Mouse (Mus musculus) myocyte (in vitro differentiated cells): Measurements from ENCODE around the gene Med6. TPM values are rescaled to one million over a fixed set of nuclear protein-coding genes. Genes with fewer than 3 reads are reported as not detected.

Experiments used
- H3K27me3 ChIP-seq: one replicate; pipeline ENCODE4 v1.6.1; 2011; ENCODE audit not compliant: control insufficient read depth, insufficient read depth, insufficient read length
- H3K36me3 ChIP-seq: one replicate; pipeline ENCODE4 v1.6.1; 2011; ENCODE audit not compliant: control insufficient read depth, insufficient read depth
- H3K4me2 ChIP-seq: one replicate; pipeline ENCODE4 v1.6.1; 2011; ENCODE audit warnings: low read depth, control low read depth
- H3K4me3 ChIP-seq: one replicate; pipeline ENCODE4 v1.5.1; 2011; ENCODE audit warnings: mild to moderate bottlenecking, control low read depth, moderate library complexity
- H3K79me2 ChIP-seq: one replicate; pipeline ENCODE4 v1.6.1; 2011; ENCODE audit not compliant: control insufficient read depth, insufficient read depth
- H3ac ChIP-seq: one replicate; pipeline ENCODE4 v1.6.1; 2011; ENCODE audit not compliant: control insufficient read depth, insufficient read length
- CEBPB ChIP-seq: IDR thresholded peaks from 2 replicates; pipeline ENCODE4 v1.6.1; 2011; ENCODE audit warnings: mild to moderate bottlenecking, moderate library complexity; ENCODE audit not compliant: poor library complexity, insufficient read depth, severe bottlenecking
- E2F4 ChIP-seq: IDR thresholded peaks from one replicate; pipeline ENCODE4 v1.6.1; 2011; ENCODE audit warnings: mild to moderate bottlenecking, control low read depth, moderate library complexity; ENCODE audit not compliant: insufficient read depth
- MAX ChIP-seq: IDR thresholded peaks from one replicate; pipeline ENCODE4 v1.6.1; 2011; ENCODE audit warnings: low read depth, mild to moderate bottlenecking, control low read depth
- MYOD1 ChIP-seq, 3 experiments: IDR thresholded peaks; one replicate each; pipeline ENCODE4 v1.6.1; 2011; ENCODE audit warnings: control low read depth in 2 of 3, low read depth in 2 of 3, mild to moderate bottlenecking in 2 of 3, moderate library complexity in 1 of 3; ENCODE audit not compliant: insufficient read length in 2 of 3, control insufficient read depth in 1 of 3
- MYOG ChIP-seq, 3 experiments: IDR thresholded peaks; one replicate each; pipeline ENCODE4 v1.6.1; 2011; ENCODE audit warnings: control low read depth in 2 of 3, low read depth in 2 of 3, mild to moderate bottlenecking in 2 of 3; ENCODE audit not compliant: insufficient read length in 2 of 3, control insufficient read depth in 1 of 3, insufficient read depth in 1 of 3
- POLR2A ChIP-seq: IDR thresholded peaks from one replicate; pipeline ENCODE4 v1.6.1; 2011; ENCODE audit warnings: low read depth, mild to moderate bottlenecking, control low read depth, moderate library complexity; ENCODE audit not compliant: insufficient read length
- POLR2AphosphoS2 ChIP-seq: IDR thresholded peaks from one replicate; pipeline ENCODE4 v1.6.1; 2011; ENCODE audit warnings: low read depth, control low read depth; ENCODE audit not compliant: insufficient read length
- REST ChIP-seq: IDR thresholded peaks from one replicate; pipeline ENCODE4 v1.6.1; 2011; ENCODE audit warnings: mild to moderate bottlenecking, control low read depth, moderate library complexity; ENCODE audit not compliant: insufficient read depth, insufficient read length
- SRF ChIP-seq: IDR thresholded peaks from one replicate; pipeline ENCODE4 v1.6.1; 2011; ENCODE audit warnings: low read depth; ENCODE audit not compliant: control insufficient read depth, insufficient read length
- TCF12 ChIP-seq: IDR thresholded peaks from one replicate; pipeline ENCODE4 v1.6.1; 2011; ENCODE audit warnings: mild to moderate bottlenecking, control low read depth; ENCODE audit not compliant: poor library complexity, insufficient read depth, severe bottlenecking
- TCF3 ChIP-seq: IDR thresholded peaks from one replicate; pipeline ENCODE4 v1.6.1; 2011; ENCODE audit warnings: low read depth, control low read depth; ENCODE audit not compliant: insufficient read length
- USF1 ChIP-seq: IDR thresholded peaks from one replicate; pipeline ENCODE4 v1.6.1; 2011; ENCODE audit warnings: low read depth, mild to moderate bottlenecking, control low read depth, moderate library complexity
- polyA plus RNA-seq: library from polyadenylated mRNA; unstranded; fragments of >200 nt; fragmentation: generic; extraction: Trizol; gene quantifications from one replicate; pipeline ENCODE4 v1.2.1, GENCODE M21; 2012; ENCODE audit warnings: missing spikeins

Med6 gene
- polyA plus RNA-seq, 1 experiment: 25.9 TPM

DNA sequence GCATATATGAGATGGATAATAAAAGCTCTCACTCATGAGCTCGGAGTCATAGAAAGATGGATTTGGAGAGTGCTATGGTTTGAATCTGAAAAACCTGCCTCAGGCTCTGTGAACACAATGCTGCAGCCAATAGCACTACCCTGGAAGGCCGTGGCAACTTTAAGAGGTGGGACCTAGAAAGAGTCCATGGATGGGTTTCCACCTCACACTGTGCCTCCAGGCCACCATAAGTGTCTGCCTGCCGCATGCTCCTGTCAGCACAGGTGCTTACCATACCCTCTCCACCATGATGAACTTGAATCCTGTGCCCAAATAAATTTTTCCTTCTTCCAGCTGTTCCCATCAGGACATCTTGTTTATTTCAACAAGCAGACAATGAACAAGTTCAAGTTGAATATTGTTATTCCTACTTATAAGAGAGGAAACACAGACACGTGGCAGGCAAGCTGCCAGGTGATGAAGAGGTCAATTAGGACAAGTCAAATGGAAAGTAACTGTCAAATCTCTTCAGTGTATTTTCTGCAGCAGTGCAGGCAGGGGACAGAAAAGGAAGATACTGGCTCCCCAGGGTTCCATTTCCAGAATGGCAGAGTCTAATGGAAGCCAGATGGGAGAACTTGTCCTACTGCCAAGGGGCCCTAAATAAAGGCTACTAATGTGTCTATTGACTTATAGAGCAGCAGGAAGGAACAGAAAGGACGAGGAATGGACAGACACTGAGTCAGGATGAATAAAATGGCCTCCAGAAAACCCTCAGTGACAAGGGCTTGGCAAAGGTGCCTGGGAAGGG lies 10.4 kb upstream of the Med6 start:
- H3K79me2 ChIP-seq: no peaks in the 10 kb centered on the region
- no peak overlapping the region for H3ac ChIP-seq
- no peaks in the 10 kb centered on the region for H3K36me3 ChIP-seq
- no peak for TF ChIP-seq USF1
- no peak for TF ChIP-seq MYOG (IDR thresholded peaks at IDR 0.05; ENCODE audit: control insufficient read depth in 1 of 3, insufficient read depth in 1 of 3, insufficient read length in 2 of 3, low read depth in 2 of 3)
- no peak for TF ChIP-seq SRF
- TF ChIP-seq CEBPB: no peak
- TF ChIP-seq TCF3: no peak
- TF ChIP-seq MYOD1 (IDR thresholded peaks at IDR 0.05; ENCODE audit: control insufficient read depth in 1 of 3, insufficient read length in 2 of 3, low read depth in 2 of 3): no peak
- no peak for TF ChIP-seq E2F4
- no peak for TF ChIP-seq POLR2A
- TF ChIP-seq TCF12: no peak
- no peak for TF ChIP-seq MAX
- no peak for TF ChIP-seq REST
- TF ChIP-seq POLR2AphosphoS2: no peak
- no peak overlapping the region for H3K4me3 ChIP-seq
- no peaks in the 10 kb centered on the region for H3K27me3 ChIP-seq
- H3K4me2 ChIP-seq: no peak overlapping the region

DNA sequence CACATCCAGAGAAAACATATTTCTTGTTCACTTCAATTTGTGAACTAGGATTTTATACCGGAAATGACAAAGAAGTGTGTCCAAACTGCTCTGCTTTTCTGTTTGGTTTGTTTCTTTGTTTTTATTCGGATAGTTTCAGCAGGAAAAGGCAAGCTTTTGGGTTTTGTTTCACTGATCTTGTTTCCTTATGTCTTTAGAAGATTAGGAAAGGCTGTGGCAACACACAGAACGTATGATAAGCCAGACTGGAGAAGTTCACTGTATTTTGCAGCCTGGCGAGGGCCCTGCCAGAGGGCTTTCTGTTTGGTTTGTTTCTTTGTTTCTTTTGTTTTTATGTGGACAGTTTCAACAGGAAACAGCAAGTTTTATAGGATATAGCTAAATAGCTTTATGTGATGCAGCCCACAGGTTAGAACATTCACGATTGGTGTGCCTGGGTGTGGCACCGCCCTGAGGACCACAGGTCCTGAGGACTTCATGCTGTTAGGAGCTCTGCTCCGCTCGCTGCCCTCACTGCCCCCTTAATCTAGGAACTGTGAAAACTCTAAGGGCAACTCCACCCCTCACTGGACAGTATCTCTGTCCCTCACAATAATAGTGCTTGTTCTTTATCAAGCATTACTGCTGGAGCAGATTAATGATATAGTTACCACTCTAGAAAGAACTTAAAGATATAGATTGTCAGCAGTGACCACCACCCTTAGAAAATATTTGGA lies 1.9 kb upstream of the Med6 start:
- H3K79me2 ChIP-seq: peaks cover 29% of the 10 kb centered on the region
- no peak overlapping the region for H3K4me2 ChIP-seq
- no peak overlapping the region for H3ac ChIP-seq
- no peaks in the 10 kb centered on the region for H3K27me3 ChIP-seq
- TF ChIP-seq MAX (no peak), MYOG (IDR thresholded peaks at IDR 0.05; ENCODE audit: control insufficient read depth in 1 of 3, insufficient read depth in 1 of 3, insufficient read length in 2 of 3, low read depth in 2 of 3) (no peak), TCF12 (no peak), CEBPB (no peak), POLR2A (no peak), TCF3 (no peak), MYOD1 (IDR thresholded peaks at IDR 0.05; ENCODE audit: control insufficient read depth in 1 of 3, insufficient read length in 2 of 3, low read depth in 2 of 3) (no peak), REST (no peak), SRF (no peak), POLR2AphosphoS2 (no peak), USF1 (no peak)
- no peaks in the 10 kb centered on the region for H3K36me3 ChIP-seq
- H3K4me3 ChIP-seq: no peak overlapping the region

DNA sequence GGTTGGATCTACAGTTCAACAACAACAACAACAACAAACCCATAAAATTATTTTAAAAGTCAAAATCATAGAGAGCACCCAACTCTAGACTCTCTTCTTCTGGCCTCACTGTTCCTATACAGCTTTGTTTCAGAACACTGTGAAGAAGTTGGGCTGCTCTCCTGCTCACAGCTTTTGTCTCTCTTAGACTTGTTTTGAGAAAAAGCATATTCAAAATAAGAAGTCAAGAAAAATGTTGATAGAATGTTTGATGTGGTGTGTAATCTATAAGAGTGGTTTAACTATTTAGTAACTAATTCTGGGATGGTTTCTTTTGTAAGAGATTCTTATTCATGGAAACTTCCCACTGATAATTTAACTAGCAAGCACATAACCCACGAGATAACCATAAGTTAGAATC lies 26.4 kb downstream of the Med6 start, which contains the start of gene Adam21:
Gene Adam21, minus strand, starts transcription at position 101 of the 400 bp plus-strand sequence.
- H3K27me3 ChIP-seq: no peaks in the 10 kb centered on the region
- no peaks in the 10 kb centered on the region for H3K79me2 ChIP-seq
- H3ac ChIP-seq: no peak within 1 kb of the TSS
- peaks cover 1% of the 10 kb centered on the region for H3K36me3 ChIP-seq
- no peak within 1 kb of the TSS for H3K4me3 ChIP-seq
- H3K4me2 ChIP-seq: no peak within 1 kb of the TSS
- no peak for TF ChIP-seq CEBPB
- TF ChIP-seq USF1: no peak
- no peak for TF ChIP-seq TCF12
- no peak for TF ChIP-seq MAX
- TF ChIP-seq POLR2A: no peak
- TF ChIP-seq POLR2AphosphoS2: no peak
- TF ChIP-seq SRF: no peak
- TF ChIP-seq MYOG (IDR thresholded peaks at IDR 0.05; ENCODE audit: control insufficient read depth in 1 of 3, insufficient read depth in 1 of 3, insufficient read length in 2 of 3, low read depth in 2 of 3): no peak
- TF ChIP-seq REST: no peak
- no peak for TF ChIP-seq TCF3
- TF ChIP-seq E2F4: no peak
- TF ChIP-seq MYOD1 (IDR thresholded peaks at IDR 0.05; ENCODE audit: control insufficient read depth in 1 of 3, insufficient read length in 2 of 3, low read depth in 2 of 3): no peak

DNA sequence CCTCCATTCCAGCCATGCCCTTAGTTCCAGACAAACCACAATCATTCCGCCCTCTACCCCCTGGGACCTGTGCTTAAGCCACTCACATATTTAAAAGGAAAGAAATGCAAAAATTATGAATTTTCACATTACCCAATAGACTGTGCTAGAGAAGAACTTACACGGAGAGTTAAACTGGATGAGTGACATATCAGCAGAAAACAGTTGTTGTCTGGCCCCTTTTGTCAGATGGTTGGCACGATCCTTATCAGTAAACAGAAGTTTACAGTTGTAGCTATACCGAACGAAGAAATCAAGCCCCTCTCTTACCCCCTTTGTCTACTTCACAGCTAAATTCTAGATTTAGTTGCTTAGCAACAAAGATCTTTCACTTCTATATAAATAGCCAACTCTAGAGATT lies 26.9 kb downstream of the Med6 start:
- Histone ChIP-seq H3K4me3 (no peak overlapping the region), H3K36me3 (no peaks in the 10 kb centered on the region), H3K79me2 (no peaks in the 10 kb centered on the region), H3K27me3 (no peaks in the 10 kb centered on the region), H3ac (no peak overlapping the region), H3K4me2 (no peak overlapping the region)
- TF ChIP-seq TCF12 (no peak), MYOG (IDR thresholded peaks at IDR 0.05; ENCODE audit: control insufficient read depth in 1 of 3, insufficient read depth in 1 of 3, insufficient read length in 2 of 3, low read depth in 2 of 3) (no peak)
